Mouse (Mus musculus): ENCODE data around the gene Slc8a3.

The Slc8a3 gene

DNA sequence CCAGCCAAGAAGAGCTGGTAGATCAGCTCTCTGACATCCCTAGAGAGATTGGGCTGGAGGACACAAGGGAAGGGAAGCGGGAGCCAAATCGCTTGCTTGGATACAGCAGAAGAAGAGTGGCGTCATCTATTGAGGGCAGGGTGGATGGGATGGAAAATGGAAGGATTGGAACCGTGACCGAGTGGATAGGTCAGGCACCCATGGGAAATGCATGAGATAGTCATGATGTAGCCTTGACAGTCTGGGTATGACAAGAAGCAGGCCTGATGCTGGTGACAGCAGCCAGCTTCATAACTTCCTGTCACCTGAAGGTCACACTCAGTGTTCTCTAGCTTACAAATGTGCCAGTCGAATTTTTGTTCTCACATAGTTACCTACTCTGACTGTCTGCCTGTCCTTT is 70.2 kb downstream of the Slc8a3 start:
- no peak for TF ChIP-seq GATA4 (IDR thresholded peaks at IDR 0.05; ENCODE audit: insufficient replicate concordance, low read length)

DNA sequence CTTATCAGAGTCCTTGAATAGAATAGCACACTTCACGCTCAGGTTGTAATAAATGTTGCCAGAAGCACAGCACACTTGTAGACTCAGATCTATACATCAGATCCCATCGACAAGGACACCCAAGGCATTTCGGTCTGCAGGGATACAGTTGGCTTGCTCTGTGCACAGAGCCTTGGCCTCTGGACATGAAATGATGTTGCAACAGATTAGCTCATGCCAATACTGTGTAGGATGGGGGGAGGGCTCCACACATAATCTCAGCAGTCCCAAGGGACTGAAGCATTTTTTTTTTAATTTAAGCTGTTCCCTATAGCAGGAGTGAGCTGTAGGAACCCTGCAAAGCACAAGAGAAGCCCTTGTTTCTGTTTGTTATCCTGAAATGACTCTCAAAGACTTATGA is 74.8 kb downstream of the Slc8a3 start:
- TF ChIP-seq GATA4 (IDR thresholded peaks at IDR 0.05; ENCODE audit: insufficient replicate concordance, low read length), result no peak

DNA sequence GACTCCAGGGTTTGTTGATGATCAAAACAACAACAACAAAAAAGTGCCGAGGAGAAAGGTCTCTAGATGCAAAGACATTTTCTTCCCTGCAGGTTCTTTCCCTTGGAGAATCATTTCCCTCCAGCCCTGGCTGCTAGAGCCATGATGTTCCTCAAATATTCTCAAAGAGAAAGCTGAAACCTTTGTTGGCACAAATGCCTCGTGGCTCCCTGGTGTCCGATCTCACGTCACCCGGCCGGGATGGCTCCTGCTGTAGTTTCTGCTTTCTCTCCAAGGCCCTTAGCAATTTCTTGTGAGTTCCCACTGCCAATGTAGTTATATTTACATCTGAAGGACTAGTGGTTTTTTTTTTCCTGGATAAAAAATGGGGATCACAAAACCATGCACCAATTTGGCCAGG is 87.6 kb downstream of the Slc8a3 start:
- TF ChIP-seq GATA4 (IDR thresholded peaks at IDR 0.05; ENCODE audit: insufficient replicate concordance, low read length), result no peak

DNA sequence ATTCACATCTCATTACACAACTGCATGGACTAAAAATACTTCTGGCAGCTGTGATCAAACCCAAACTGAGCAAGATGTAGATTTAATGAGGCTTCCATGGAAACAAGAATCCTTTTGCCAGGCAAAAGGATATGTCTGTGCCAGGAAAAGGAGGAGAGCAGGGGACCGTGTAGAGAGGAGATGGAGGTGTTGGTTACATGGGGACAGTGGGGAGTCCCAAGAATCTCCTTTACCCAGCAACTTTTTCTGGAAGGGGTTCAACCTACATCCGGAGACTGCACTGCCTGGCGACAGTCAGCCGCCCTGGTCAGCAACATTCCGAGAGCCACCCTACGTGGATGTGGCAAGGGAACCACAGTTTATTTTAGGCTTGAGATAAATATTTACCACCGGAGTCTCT is 88.0 kb downstream of the Slc8a3 start:
- no peak for TF ChIP-seq GATA4 (IDR thresholded peaks at IDR 0.05; ENCODE audit: insufficient replicate concordance, low read length)

DNA sequence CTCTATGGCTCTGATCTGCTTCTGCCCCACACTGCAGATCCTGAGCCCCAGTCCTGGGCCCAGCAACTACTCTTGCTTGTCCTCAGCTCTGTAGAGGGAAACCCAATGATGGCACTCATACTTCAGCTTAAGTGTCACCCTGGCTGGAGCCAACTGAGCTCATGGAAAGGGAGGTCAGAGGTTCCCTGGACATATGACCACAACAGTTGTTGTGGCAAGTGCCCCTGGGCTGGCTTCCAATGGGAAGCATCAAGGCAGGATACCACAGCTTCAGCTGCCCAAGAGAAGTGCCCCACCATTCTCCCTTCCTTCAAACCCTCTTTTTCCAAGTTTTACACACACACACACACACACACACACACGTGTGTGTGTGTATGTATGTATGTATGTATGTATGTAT is 88.5 kb downstream of the Slc8a3 start:
- no peak for TF ChIP-seq GATA4 (IDR thresholded peaks at IDR 0.05; ENCODE audit: insufficient replicate concordance, low read length)

DNA sequence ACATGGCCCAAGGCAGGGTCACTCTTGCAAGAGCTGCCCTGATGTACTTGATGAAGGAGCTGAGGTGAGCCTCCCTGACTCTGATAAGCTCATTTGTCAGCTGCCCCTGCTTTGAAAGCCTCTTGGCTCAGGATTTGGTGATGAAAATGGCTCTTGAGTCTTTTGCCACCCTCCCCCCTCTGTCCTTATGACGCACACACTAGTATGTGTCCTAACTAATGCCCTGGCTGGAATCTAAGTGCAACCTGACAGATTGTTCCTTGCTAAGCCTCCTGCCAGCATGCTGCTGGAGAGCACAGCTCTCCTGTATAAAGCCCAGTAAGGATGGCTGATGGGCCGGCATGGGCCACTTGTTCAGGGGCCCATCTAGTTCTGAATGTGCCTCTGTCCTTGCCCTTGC is 91.3 kb downstream of the Slc8a3 start:
- TF ChIP-seq GATA4 (IDR thresholded peaks at IDR 0.05; ENCODE audit: insufficient replicate concordance, low read length), result no peak

DNA sequence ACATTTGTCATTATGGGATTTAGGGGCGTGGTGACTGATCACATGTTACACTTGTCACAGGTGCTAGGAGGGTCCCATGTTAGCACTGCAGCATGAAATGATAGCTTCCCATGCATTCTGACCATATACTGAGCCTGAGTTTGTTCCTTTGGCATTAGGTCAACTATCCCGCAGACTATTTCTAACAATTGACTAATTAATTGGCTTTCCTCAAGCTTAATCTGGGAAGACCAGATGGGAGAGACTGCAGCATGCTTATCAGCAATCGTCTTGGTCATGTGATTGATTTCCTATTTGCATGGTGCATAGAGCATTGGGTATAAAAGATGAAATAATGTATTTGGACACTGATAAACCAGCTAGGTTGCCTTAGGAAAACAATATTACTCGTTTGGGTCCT is 91.9 kb downstream of the Slc8a3 start:
- TF ChIP-seq GATA4 (IDR thresholded peaks at IDR 0.05; ENCODE audit: insufficient replicate concordance, low read length), result no peak

DNA sequence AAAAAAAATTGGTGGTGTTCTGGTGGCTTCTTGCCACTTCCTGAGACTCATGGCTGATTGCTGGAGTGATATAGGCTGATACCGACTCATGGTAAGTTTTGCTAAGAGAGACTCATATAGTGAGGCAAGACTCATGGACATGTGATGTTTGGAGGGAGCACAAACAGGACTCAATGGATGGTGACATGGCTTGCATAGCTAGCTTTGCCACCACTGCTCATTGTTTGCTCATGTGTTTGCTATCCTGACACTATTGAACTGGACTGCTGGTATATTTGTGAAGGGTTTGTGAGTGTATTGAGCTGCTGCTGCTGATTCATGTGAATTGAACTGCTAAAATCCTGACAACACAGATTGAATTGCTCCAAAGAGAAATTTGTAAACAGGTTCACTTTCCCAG is 95.8 kb downstream of the Slc8a3 start:
- no peak for TF ChIP-seq GATA4 (IDR thresholded peaks at IDR 0.05; ENCODE audit: insufficient replicate concordance, low read length)

DNA sequence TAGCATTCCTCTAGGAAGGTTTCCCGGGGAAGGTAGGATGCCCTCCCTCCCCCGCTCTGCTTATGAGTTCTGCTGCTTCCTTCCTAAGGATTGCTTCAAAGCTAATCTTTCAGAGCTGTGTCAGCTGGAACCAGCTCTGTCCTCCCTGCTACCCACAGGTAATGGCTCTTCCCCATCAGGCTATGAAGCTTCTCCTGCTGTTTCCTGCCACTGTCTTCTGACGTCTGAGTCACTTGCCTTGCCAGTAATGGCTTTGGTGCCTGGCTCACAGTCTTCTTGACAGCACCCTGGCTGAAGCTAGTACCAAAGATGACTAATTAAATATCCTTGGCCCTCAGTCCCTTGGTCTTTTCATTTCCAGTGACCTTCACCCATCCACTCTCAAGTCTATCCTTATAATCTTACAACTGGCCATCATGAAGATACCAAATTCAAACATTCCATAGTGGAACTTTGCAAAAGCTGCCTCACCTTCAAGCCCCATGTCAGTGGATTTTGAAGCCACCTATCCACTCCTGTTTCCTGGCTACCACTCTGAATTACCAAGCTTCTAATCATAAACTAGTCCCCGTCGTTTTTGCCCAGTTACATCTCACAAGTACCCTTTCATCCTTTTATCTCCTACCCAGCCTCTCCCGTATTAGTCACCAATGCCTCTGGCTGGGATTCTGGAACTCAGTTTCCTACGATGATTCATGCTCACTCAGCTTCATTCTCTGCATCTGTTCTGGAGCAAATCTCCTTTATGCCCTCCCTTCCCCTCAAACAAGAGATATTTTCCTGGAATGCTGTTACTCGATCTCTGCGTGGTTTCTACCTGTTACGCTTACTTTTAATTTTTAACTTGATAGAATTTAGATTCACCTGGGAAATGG is 97.3 kb downstream of the Slc8a3 start:
- TF ChIP-seq GATA4 (IDR thresholded peaks at IDR 0.05; ENCODE audit: insufficient replicate concordance, low read length), result no peak

DNA sequence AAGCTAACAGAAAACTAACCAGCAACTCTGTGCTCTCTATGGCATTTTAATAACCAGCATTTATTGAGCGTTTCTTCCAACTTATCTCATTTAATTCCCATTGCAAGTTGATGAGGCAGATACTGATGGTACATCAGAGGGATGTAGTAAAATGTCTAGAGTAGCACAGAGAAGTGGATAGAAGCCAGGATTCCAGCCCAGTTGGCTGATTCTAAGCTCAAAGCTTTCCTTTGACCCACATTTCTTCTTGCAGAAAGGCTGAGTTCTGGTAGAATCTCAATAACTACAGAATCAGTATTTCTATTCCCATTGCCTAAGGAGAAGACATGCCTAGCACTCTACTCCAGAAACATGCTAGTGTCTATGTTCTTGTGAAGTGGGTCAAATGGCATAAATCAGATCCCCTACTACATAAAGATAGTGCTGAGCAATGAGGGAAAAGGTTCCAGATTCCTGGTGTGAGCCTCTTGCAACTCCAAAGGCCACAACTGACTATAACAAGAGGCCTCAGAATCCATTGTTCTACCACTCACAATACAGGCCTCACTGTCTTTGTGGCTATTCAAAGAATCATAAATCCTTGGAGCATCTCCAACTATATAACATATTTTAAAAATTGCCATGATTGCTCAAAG is 99.1 kb downstream of the Slc8a3 start:
- no peak for TF ChIP-seq GATA4 (IDR thresholded peaks at IDR 0.05; ENCODE audit: insufficient replicate concordance, low read length)

DNA sequence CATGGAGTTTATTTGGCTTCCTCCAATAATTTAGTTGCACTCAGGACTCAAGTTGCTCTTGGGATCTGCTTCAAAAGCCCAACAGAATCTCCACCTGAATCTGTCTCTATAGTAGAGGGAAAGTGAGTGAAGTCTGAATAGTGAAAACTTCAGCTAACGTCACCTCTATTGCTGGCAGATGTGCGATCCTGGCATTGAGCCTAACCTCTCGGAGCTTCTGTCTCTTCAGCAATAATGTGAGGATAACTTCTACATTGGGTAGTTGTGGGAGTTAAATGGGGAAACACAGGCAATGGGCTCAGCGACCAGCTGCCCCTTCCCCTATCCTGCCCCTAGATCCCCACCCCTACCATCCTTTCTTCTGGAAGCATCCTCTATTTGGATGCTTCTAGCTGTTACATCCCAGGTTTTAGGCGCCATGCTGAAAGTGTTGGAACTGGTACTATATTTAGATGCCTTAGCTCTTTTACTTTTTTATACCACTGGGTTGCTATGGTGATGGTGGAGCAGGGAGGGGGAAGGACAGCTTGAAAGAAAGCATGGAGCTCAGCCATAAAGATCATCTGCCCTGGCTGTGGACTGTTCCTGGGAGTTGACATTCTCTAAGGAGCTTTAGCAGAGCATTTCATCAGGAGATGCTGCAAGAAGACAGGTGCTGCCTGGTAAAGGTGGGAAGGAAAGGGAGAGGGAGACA is 105.1 kb downstream of the Slc8a3 start:
- TF ChIP-seq GATA4 (IDR thresholded peaks at IDR 0.05; ENCODE audit: insufficient replicate concordance, low read length), result no peak

DNA sequence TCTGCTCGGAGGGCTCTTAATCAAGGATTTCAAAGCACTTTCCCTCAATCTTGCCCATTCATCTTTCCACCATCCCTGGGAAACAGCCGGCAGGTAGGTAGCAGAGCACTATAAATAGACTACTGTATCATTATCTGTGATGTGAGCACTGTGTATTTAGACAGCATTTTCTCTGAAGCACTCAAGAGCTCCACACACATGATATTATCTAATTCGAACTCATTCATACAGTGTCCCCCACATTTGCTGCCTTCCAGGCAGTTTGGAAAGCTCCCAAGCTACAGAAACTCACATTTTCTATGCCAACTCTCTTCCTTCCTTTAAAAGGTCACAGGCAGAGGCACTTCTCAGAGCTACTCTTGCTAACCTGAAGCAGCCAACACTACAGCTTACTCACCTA is 106.4 kb downstream of the Slc8a3 start:
- no peak for TF ChIP-seq GATA4 (IDR thresholded peaks at IDR 0.05; ENCODE audit: insufficient replicate concordance, low read length)

DNA sequence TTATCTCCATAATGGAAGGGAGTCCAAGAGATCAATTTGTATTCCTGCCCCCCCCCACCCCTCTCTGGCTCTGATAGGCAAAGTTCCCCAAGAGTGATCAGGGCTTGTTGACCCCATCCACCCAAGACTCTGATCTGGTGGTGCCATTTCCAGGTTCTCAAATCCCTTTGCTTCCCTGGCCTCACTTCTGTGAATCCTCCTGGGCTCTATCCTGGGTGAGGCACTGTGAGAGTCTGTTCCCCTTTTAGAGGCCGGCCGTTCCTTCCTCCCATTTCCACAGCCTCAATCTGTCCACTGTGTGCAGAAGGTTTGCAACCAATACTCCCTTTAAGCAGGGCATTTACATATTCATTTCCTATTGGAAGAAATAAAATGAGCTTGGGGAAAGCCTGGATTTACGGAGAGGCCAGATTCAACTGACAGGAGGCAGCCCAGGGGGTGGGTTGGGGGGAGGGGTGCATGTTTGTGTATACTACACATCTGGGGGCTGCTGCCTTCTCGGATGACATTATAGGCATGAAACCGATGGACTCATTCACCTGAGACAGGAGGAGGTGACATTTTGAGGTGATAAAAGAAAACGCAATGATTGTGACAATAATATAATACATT is 106.9 kb downstream of the Slc8a3 start:
- TF ChIP-seq GATA4 (IDR thresholded peaks at IDR 0.05; ENCODE audit: insufficient replicate concordance, low read length), result no peak

DNA sequence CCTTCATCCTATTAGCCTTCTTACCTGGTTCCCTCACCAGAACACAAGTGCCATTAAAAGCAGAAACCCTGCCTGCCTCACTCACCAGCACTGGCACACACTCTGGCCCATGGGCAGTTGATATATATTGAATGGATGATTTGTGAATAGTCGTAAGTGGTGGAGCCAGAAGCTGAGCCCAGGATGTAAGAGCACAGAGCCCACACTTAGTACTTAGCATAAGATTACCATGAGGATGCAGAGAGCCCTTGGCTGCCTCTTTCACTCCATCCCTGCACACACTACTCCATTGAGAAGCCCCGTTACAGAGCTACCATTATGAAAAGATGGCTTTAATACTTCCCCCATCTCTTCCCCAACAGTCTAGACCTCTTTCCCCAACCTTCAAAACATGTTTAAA is 108.1 kb downstream of the Slc8a3 start:
- no peak for TF ChIP-seq GATA4 (IDR thresholded peaks at IDR 0.05; ENCODE audit: insufficient replicate concordance, low read length)

DNA sequence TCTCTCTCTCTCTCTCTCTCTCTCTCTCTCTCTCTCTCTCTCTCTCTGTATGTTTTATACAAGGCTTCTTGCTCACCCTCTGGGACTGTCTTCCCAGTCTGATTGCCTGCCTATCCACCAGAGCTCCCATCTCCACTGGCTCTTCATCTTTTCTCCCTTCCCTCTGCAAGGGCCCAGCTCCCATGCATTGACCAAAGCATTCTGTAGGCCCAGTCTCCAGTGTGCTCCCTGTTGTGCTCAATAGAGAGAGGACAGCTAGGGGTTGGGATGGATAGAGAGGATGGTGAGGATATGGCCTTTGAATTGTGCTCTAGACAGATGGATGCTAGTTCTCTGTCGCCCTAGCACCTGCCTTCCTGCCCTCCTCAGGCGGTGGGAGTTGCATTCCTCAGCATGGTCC is 109.7 kb downstream of the Slc8a3 start:
- no peak for TF ChIP-seq GATA4 (IDR thresholded peaks at IDR 0.05; ENCODE audit: insufficient replicate concordance, low read length)

DNA sequence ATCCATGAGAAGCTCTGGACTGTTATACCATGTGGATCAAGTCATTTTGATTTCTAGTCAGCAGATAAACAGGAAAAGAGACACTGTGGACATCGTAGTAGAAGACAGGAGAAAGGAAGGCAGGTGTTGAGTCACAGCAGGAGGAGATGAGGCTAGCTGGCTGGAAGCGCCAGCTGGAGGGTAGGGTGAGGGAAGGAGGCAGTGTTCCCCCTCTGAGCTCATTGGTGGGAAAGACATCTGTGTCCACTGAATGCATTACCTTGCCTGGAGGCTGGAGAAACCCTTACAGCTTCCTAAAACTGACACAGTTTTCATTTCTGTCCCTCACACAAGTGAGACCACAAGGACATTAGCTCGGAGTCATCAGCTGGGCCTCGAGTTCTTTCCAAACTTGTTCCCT is 113.6 kb downstream of the Slc8a3 start:
- no peak for TF ChIP-seq GATA4 (IDR thresholded peaks at IDR 0.05; ENCODE audit: insufficient replicate concordance, low read length)

All from liver, adult (tissue).